Mouse (Mus musculus) ES-E14 (cell line): ENCODE data around the gene Adamtsl4. TPM values are rescaled to one million over a fixed set of nuclear protein-coding genes. Genes with fewer than 3 reads are reported as not detected.

Experiments
- DNase-seq: peaks from one replicate; pipeline ENCODE4 v3.0.0-alpha.2; 2013; ENCODE audit warnings: low read depth, low spot score
- H3K27ac ChIP-seq: 2 replicates; pipeline ENCODE4 v1.5.1; 2012; ENCODE audit warnings: low read depth, mild to moderate bottlenecking, low read length, moderate library complexity, mixed read lengths; ENCODE audit not compliant: poor library complexity, insufficient read depth, severe bottlenecking
- H3K36me3 ChIP-seq: 2 replicates; pipeline ENCODE4 v1.6.1; 2012; ENCODE audit warnings: mild to moderate bottlenecking, low read length, moderate library complexity, mixed read lengths; ENCODE audit not compliant: control insufficient read depth, poor library complexity, insufficient read depth, severe bottlenecking
- H3K4me1 ChIP-seq, 2 experiments: fragments of 150-350 bp in 1 of 2; sonication (generic) in 1 of 2; 2 replicates each; pipeline ENCODE4 v1.6.1; 2012; ENCODE audit warnings: low read length in 2 of 2, mild to moderate bottlenecking in 1 of 2, mixed read lengths in 1 of 2; ENCODE audit not compliant: control insufficient read depth in 2 of 2, insufficient read depth in 2 of 2, poor library complexity in 1 of 2
- H3K4me3 ChIP-seq, 2 experiments: fragments of 150-350 bp in 1 of 2; sonication (generic) in 1 of 2; 2 replicates each; pipeline ENCODE4 v1.5.1; 2012; ENCODE audit warnings: low read length in 2 of 2, low read depth in 1 of 2, mild to moderate bottlenecking in 1 of 2, mixed read lengths in 1 of 2; ENCODE audit not compliant: insufficient read depth in 1 of 2, poor library complexity in 1 of 2, severe bottlenecking in 1 of 2
- H3K9ac ChIP-seq: 2 replicates; pipeline ENCODE4 v1.6.1; 2012; ENCODE audit warnings: low read depth, mild to moderate bottlenecking, low read length, mixed read lengths; ENCODE audit not compliant: poor library complexity, insufficient read depth, severe bottlenecking
- H3K9me3 ChIP-seq: fragments of 150-350 bp; sonication (generic); 2 replicates; pipeline ENCODE4 v1.6.1; 2012; ENCODE audit warnings: low read depth, mild to moderate bottlenecking, low read length; ENCODE audit not compliant: control insufficient read depth, insufficient read depth
- CHD2 ChIP-seq: IDR thresholded peaks from 2 replicates; pipeline ENCODE4 v1.6.1; 2014; ENCODE audit warnings: mild to moderate bottlenecking, low read depth, low read length, inconsistent platforms
- HCFC1 ChIP-seq: IDR thresholded peaks from 2 replicates; pipeline ENCODE4 v1.6.1; 2012; ENCODE audit warnings: low read length, inconsistent platforms, borderline replicate concordance; ENCODE audit not compliant: insufficient read depth
- MAFK ChIP-seq: IDR thresholded peaks from 2 replicates; pipeline ENCODE4 v1.6.1; 2014; ENCODE audit warnings: mild to moderate bottlenecking, low read depth, low read length, inconsistent platforms; ENCODE audit not compliant: insufficient read depth
- ZC3H11A ChIP-seq: IDR thresholded peaks from 2 replicates; pipeline ENCODE4 v1.6.1; 2012; ENCODE audit warnings: low read depth, mild to moderate bottlenecking, inconsistent platforms, low read length, borderline replicate concordance
- ZNF384 ChIP-seq: IDR thresholded peaks from 2 replicates; pipeline ENCODE4 v1.6.1; 2012; ENCODE audit warnings: low read depth, low read length, inconsistent platforms
- in situ Hi-C, 2 experiments: fragments of 600-800 bp; cut with MboI; formaldehyde crosslinking; loops; one replicate each; pipeline ENCODE4 v1.15.1; 2025; ENCODE audit warnings: low sequenced_read_pairs in 2 of 2, inconsistent platforms in 1 of 2; ENCODE audit not compliant: unreplicated experiment in 2 of 2
- total RNA-seq: library from RNA; depleted of rRNA; stranded (reverse); fragments of 300-350 nt; gene quantifications from 2 replicates; pipeline ENCODE4 v1.2.3, GENCODE M21; 2012

Adamtsl4 gene
- total RNA-seq, 1 experiment: 1.9 TPM

DNA sequence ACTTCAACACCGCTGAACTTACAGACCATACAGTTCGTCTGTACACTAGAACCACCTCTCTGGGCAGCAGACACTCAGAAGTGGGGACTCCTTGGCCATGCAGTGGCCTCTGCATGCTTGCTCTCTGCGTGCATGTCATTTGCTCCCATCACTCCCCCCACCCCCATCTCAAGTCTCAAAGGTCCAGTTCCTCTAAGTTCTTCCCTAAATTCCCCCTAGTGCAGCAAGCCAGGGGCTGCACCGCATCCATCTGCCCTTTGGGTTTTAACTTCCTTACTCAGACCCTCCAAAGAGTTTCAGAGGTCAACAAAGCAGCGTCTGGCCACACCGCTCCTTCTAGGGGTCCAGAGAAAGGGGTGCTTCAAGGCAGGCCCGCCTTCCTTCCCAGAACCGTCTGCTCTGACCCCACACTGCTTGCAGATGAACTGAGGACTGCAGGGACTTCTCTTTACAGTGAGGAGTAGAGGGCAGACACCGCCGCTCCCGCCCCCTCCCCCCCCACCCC is 14.0 kb downstream of the Adamtsl4 start:
- no peak for DNase-seq
- TF ChIP-seq HCFC1: no peak
- TF ChIP-seq ZNF384: no peak
- no peak for TF ChIP-seq CHD2
- TF ChIP-seq MAFK: no peak
- TF ChIP-seq ZC3H11A: no peak
- Histone ChIP-seq H3K4me1 (peaks cover 4 to 45% of the 10 kb centered on the region in 2 experiments), H3K9me3 (no peaks in the 10 kb centered on the region), H3K27ac (peak overlapping the region; percentile 100), H3K4me3 (peak overlapping the region; percentile 57 to 60), H3K9ac (peak overlapping the region; percentile 71), H3K36me3 (peaks cover 3% of the 10 kb centered on the region; the same call in 1 of the 2 replicates)
- in situ Hi-C loops: no loop called here

DNA sequence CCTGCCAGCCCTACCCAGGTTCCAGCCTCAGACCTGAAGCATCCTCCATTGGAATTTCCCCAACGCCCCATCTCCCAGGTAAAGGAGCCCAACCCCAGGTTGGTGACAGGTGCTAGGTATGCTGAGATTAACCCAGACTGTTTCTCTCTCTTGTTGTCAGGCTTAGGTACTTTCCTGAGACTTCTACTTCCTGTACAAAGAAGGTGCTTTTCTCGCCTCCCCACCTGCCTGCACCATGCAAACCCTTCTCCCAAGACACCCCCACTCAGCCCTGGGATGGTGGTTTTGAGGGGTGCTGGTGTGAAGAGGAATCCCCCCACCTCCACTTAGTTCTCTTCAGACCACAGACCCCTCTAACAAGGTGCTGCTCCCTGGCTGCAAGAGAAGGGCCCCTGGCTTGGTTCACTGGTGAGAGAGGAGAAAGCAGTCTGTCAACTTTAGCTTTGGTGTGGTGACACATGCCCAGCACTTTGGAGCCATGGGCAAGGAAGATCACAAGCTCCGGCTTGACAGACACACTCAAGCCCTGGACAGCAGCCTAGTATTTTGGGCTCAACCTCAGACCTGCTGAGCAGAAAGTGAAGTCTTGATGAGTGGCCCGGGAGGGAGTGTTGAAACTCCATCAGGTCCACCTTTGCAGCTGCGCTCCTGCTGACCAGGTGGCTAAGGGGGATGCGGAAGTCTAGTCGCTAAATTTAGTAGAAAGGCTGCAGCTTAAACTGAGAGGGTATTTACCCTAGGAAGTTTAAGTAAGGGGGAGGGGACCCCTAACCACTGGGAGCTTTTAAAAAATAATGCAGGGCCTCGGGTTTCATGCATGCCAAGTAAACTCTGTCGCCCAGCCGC is 14.6 kb downstream of the Adamtsl4 start:
- in situ Hi-C loops: no loop called here
- no peak for DNase-seq
- Histone ChIP-seq H3K9ac (peak overlapping the region; percentile 71), H3K9me3 (no peaks in the 10 kb centered on the region), H3K36me3 (peaks cover 3% of the 10 kb centered on the region; the same call in 1 of the 2 replicates), H3K4me3 (peak overlapping the region; percentile 57 to 60), H3K27ac (peak overlapping the region; percentile 100), H3K4me1 (peaks cover 4 to 47% of the 10 kb centered on the region in 2 experiments)
- TF ChIP-seq HCFC1 (no peak), CHD2 (no peak), ZC3H11A (no peak), ZNF384 (no peak), MAFK (no peak)

DNA sequence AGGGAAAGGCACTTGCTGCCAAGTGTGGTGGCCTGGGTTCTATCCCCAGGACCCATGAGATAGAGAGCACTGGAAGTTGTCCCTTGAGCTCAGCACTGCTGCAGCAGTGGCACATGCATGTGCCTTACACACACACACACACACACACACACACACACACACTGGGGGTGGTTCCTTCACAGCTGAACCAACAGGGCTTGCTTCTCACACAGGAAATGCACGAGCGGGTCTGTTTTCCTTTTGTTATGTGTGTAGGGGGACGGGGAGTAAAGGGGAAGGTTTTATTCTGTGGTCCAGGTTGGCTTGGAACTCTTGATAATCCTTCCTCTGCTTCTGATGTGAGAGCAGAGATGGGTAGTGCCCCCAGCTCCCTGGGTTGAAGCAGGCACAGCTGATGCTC is 15.3 kb downstream of the Adamtsl4 start:
- H3K4me1 ChIP-seq: peaks cover 7 to 43% of the 10 kb centered on the region in 2 experiments
- no peak for TF ChIP-seq ZC3H11A
- no peak for TF ChIP-seq CHD2
- no peak for TF ChIP-seq HCFC1

DNA sequence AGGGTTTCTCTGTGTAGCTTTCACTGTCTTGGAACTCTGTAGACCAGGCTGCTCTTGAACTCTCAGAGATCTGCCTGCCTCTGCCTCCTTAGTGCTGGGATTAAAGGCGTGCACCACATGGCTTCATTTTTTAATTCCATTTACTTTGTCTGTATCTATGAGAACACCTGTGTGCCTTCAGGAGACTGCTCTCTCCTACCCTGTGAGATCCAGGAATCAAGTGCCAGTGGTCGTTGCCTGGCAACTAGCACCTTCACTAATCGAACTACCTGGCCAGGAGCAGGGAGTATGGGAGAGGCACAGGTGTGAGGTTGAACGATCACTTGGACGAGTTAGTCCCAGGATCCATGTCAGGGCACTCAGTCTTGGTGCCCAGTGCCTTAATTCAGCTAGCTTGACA is 16.5 kb downstream of the Adamtsl4 start:
- Histone ChIP-seq H3K9me3 (no peaks in the 10 kb centered on the region), H3K4me3 (no peak overlapping the region), H3K36me3 (peaks cover 3% of the 10 kb centered on the region; the same call in 1 of the 2 replicates), H3K9ac (peak overlapping the region; percentile 1; the same call in 1 of the 2 replicates), H3K27ac (no peak overlapping the region; the same call in 1 of the 2 replicates), H3K4me1 (peaks cover 8 to 37% of the 10 kb centered on the region in 2 experiments)
- in situ Hi-C loops: no loop called here
- no peak for TF ChIP-seq HCFC1
- TF ChIP-seq ZC3H11A: no peak
- TF ChIP-seq MAFK: no peak
- no peak for TF ChIP-seq ZNF384
- TF ChIP-seq CHD2: no peak
- DNase-seq: no peak

More for the DNA sequence above, 15.3 kb downstream of the Adamtsl4 start:
- H3K36me3 ChIP-seq: peaks cover 3% of the 10 kb centered on the region; the same call in 1 of the 2 replicates
- 0 out of 4 replicates have a peak overlapping the region, but pooled peaks of 1 of the 2 experiments have one; percentile 60 for H3K4me3 ChIP-seq
- peak overlapping the region; percentile 71; the same call in 1 of the 2 replicates for H3K9ac ChIP-seq
- no peaks in the 10 kb centered on the region for H3K9me3 ChIP-seq
- in situ Hi-C loops: no loop called here
- no peak for DNase-seq
- peak overlapping the region; percentile 100 for H3K27ac ChIP-seq
